Mouse (Mus musculus) liver, embryonic 11.5 days (tissue): ENCODE data around the gene Cog5. TPM values are rescaled to one million over a fixed set of nuclear protein-coding genes. Genes with fewer than 3 reads are reported as not detected.
"Not testable (repeated sequence)": the region's sequence is repeated elsewhere in the genome, so short reads cannot be mapped to it uniquely, and the experiment has no call there.

Experiments
- ATAC-seq: fragments of 200-750 bp; cut with Nextera tagmentation; replicated peaks from 2 replicates; pipeline ENCODE4 v1.8.0; 2017; ENCODE audit warnings: moderate number of reproducible peaks, mild to moderate bottlenecking, moderate TSS enrichment, moderate library complexity; ENCODE audit not compliant: low FRiP score
- DNase-seq: peaks from one replicate; pipeline ENCODE4 v3.0.0-alpha.2; 2017; ENCODE audit warnings: low spot score
- H3K27ac ChIP-seq: fragments of 300-500 bp; sonication (generic); 2 replicates; pipeline ENCODE4 v1.5.1; 2014; ENCODE audit warnings: mild to moderate bottlenecking, low read depth, low read length, control low read depth
- H3K27me3 ChIP-seq: fragments of 300-500 bp; sonication (generic); replicated peaks from 2 replicates; pipeline ENCODE4 v1.6.1; 2014; ENCODE audit warnings: low read length, mixed read lengths; ENCODE audit not compliant: control insufficient read depth, insufficient read depth
- H3K36me3 ChIP-seq: fragments of 300-500 bp; sonication (generic); 2 replicates; pipeline ENCODE4 v1.6.1; 2014; ENCODE audit warnings: mild to moderate bottlenecking, low read length, moderate library complexity, mixed read lengths; ENCODE audit not compliant: control insufficient read depth, insufficient read depth
- H3K4me1 ChIP-seq: fragments of 300-500 bp; sonication (generic); replicated peaks from 2 replicates; pipeline ENCODE4 v1.6.1; 2014; ENCODE audit warnings: low read length, mixed read lengths; ENCODE audit not compliant: control insufficient read depth, insufficient read depth
- H3K4me2 ChIP-seq: fragments of 300-500 bp; sonication (generic); 2 replicates; pipeline ENCODE4 v1.6.1; 2014; ENCODE audit warnings: mild to moderate bottlenecking, control low read depth, moderate library complexity
- H3K4me3 ChIP-seq: fragments of 300-500 bp; sonication (generic); 2 replicates; pipeline ENCODE4 v1.5.1; 2014; ENCODE audit warnings: low read depth, low read length, control low read depth
- H3K9ac ChIP-seq: fragments of 300-500 bp; sonication (generic); 2 replicates; pipeline ENCODE4 v1.6.1; 2014; ENCODE audit warnings: low read depth, low read length, control low read depth
- H3K9me3 ChIP-seq: fragments of 300-500 bp; sonication (generic); 2 replicates; pipeline ENCODE4 v1.6.1; 2016; ENCODE audit warnings: low read length, inconsistent platforms, mixed read lengths; ENCODE audit not compliant: control insufficient read depth
- WGBS: fragments of 180-500 bp; shearing (Covaris S2); extraction: QIAGEN DNeasy Blood & Tissue Kit; methylation state at CpG from one replicate; pipeline ENCODE4 v1.1.7; 2014; 5-methylcytosine and 5-hydroxymethylcytosine counted together
- polyA plus RNA-seq: library from polyadenylated mRNA; unstranded; fragments of >200 nt; fragmentation: Nextera tagmentation; extraction: Ambion mirVana; gene quantifications from 2 replicates; pipeline ENCODE4 v1.2.1, GENCODE M21; 2014

Gene Cog5
- polyA plus RNA-seq = 23.3 and 25.6 TPM in 2 replicates

DNA sequence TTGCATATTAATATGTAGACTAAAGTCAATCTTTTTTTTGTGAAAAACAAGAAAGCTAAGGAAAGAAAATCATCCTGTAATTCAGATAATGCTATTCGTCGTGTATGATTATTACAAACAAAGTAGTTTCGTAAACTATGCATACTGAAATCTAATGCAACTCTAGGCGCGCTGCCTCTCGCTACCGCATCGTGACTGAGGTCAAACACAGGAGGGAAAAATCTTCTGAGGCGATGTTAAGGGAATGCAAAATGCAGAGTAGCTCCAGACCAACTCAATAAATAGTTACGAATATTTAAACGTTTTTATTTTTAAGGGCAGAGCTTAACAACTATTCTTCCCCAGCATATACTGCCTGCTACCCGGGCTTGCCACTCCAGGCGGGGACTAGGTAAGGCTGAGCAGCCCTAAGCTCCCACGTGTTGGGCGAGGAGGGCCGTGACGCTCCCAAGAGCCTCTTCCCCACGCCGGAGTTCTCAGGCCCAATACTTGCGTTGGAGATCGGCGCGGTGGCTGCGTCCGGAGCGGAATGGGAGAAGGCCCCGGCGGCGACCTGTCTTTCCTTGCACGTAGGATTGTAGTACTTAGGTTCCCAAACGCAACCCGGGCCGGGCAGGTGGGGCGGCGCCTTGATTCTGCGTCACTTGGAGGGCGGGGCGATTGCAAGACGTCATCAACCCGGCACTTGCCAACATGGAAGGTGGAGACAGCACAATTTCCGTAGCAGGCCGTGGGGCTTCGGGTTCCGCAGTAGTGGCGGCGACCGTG is at the start of gene Cog5, which contains the start of gene Dus4l:
Cog5 (plus strand) TSS at position 673 of the 768 bp plus-strand sequence.
Dus4l (minus strand) TSS at position 630 of the 768 bp plus-strand sequence.
- Histone ChIP-seq H3K27ac (peak within 1 kb of the TSS; percentile 83), H3K4me2 (peak within 1 kb of the TSS; percentile 83), H3K4me3 (peak within 1 kb of the TSS; percentile 90), H3K9me3 (no peaks in the 10 kb centered on the region), H3K27me3 (no peaks in the 10 kb centered on the region), H3K36me3 (no peaks in the 10 kb centered on the region), H3K4me1 (0 out of 2 replicates have a peak, but pooled peaks cover 3% of the 10 kb centered on the region), H3K9ac (peak within 1 kb of the TSS; percentile 84)
- under 1% methylated on average over 47 of the region's 47 CpGs for WGBS
- ATAC-seq (peak; percentile 94), DNase-seq (peak; percentile 100)

DNA sequence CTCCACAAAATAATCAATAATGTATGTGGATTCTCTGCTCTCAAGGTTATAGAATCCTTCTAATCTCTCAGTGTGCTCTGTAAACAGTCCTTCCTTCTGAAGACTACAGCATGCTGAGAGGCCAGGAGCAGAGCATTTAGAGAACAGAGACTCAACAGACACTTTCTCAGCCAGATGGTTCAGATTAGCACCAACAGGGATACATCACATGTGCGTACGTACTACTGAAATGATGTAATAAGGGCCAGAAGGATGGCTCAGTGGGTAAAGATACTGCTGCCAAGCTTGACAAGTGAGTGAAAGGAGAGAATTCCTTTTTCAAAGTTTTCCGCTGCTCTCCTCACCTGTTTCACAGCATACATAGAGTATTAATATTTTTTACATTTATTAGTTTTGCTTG is 49.8 kb upstream of the Cog5 start:
- Histone ChIP-seq H3K4me1 (no peaks in the 10 kb centered on the region), H3K36me3 (no peaks in the 10 kb centered on the region), H3K9ac (no peak overlapping the region), H3K4me3 (no peak overlapping the region), H3K4me2 (no peak overlapping the region), H3K9me3 (no peaks in the 10 kb centered on the region), H3K27me3 (no peaks in the 10 kb centered on the region), H3K27ac (no peak overlapping the region)
- no peak for DNase-seq
- ATAC-seq = no peak
- WGBS = 73% methylated on average over 3 of the region's 3 CpGs

DNA sequence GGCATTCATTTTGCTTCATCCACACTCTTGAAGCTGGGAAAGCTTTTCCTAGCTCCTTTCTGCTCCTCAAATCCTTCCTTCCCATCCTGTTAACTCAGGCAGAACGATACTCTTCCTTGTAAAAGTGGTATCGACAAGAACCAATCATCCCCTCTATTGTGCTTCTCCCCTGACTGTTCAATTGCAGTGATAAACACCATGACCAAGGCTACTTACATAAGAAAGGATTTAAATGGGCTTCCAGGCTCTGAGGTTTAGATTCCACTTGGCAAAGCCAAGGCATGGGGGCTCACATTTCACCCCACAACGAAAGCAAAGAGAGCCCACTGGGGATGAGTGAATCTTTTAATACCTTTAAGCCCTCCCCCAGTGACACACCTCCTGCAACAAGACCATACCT is 46.5 kb upstream of the Cog5 start:
- no peak overlapping the region for H3K4me3 ChIP-seq
- ATAC-seq (no peak), DNase-seq (no peak)
- no peaks in the 10 kb centered on the region for H3K4me1 ChIP-seq
- H3K27me3 ChIP-seq = no peaks in the 10 kb centered on the region
- no peak overlapping the region for H3K9ac ChIP-seq
- H3K9me3 ChIP-seq = no peaks in the 10 kb centered on the region
- H3K27ac ChIP-seq = no peak overlapping the region
- H3K4me2 ChIP-seq = no peak overlapping the region
- no peaks in the 10 kb centered on the region for H3K36me3 ChIP-seq
- 54% methylated on average over 3 of the region's 3 CpGs for WGBS

DNA sequence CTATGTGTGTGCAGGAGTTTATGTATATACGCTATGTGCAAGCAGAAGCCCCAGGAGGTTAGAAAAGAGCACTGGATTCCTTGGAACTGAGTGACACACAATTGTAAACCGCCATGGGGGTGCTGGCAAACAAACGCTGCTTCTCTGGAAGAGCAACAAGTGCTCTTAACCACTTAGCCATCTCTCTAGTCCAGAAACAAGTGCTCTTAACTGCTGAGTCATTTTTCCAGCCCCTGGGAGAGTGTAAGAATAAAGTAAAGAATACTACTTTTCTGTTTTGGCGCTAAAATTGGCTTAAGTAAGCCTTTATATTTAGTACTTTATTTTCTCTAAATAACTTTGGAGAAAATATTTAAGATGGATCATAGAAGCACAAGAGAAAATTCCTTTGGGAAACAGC is 41.3 kb upstream of the Cog5 start:
- no peak overlapping the region for H3K4me3 ChIP-seq
- no peak overlapping the region for H3K4me2 ChIP-seq
- no peaks in the 10 kb centered on the region for H3K36me3 ChIP-seq
- 74% methylated on average over 4 of the region's 4 CpGs for WGBS
- no peaks in the 10 kb centered on the region for H3K9me3 ChIP-seq
- no peaks in the 10 kb centered on the region for H3K4me1 ChIP-seq
- no peak overlapping the region for H3K9ac ChIP-seq
- DNase-seq (no peak), ATAC-seq (no peak)
- no peaks in the 10 kb centered on the region for H3K27me3 ChIP-seq
- H3K27ac ChIP-seq = no peak overlapping the region

DNA sequence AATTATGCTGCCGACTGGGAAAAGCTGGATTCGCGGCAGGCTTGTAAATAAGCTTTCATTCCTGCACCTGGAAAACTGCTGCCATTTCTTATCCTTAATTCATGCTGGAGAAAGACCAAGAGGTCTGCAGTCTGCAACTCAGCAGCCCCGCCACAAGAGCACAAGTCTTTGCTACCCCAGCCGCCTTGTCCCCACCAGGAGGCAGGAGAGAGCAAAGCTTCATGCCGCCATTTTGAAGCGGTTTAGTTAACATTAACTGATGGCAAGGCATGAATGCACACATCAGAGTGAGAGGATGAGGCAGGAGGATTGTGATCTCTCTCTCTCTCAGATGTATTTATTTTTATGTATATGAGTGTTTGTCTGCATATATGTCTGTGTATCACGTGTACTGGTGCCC is 34.6 kb upstream of the Cog5 start:
- Histone ChIP-seq H3K4me3 (no peak overlapping the region), H3K4me2 (no peak overlapping the region), H3K9ac (no peak overlapping the region), H3K9me3 (no peaks in the 10 kb centered on the region), H3K27ac (no peak overlapping the region), H3K27me3 (no peaks in the 10 kb centered on the region), H3K4me1 (no peaks in the 10 kb centered on the region), H3K36me3 (0 out of 2 replicates have a peak, but pooled peaks cover 4% of the 10 kb centered on the region)
- ATAC-seq (no peak), DNase-seq (no peak)
- WGBS = 87% methylated on average over 8 of the region's 8 CpGs

DNA sequence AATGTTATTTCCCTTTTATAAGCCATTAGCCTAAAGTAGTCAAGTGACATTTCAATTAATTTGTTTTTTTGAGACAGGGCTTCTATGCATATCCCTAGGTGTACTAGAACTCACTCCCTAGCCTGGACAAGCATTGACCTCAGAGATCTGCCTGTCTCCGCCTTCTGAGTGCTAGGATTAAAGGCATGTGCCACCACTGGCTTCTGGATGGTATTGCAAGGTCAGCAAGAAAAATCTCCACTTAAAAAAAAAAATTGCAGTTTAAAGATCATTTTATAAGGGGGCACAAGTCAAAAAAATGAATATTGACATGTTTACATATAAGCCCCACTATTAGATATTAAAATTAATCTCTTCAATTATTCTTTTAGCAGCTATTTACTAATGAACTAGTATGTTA is 29.7 kb upstream of the Cog5 start:
- Histone ChIP-seq H3K27me3 (no peaks in the 10 kb centered on the region), H3K4me2 (no peak overlapping the region), H3K9ac (no peak overlapping the region), H3K36me3 (peaks cover 9% of the 10 kb centered on the region; the same call in 1 of the 2 replicates), H3K4me1 (no peaks in the 10 kb centered on the region), H3K9me3 (no peaks in the 10 kb centered on the region), H3K27ac (no peak overlapping the region), H3K4me3 (no peak overlapping the region)
- ATAC-seq (no peak), DNase-seq (no peak)
- 90% methylated on average over 1 of the region's 1 CpGs for WGBS

DNA sequence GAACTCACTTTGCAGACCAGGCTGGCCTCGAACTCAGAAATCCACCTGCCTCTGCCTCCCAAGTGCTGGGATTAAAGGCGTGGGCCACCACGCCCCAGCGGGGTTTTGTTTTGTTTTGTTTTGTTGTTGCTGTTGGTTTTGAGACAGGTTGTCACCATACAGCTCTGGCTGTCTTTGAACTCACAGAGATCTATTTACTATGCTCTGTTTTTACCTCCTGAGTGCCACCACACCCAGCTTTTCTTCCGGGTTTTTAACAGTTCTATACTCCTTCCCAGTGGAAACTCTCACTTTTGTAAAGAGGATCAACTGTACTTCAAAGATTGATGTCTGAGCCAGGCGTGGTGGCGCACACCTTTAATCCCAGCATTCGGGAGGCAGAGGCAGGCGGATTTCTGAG is 26.3 kb upstream of the Cog5 start:
- H3K9me3 ChIP-seq, H3K36me3 ChIP-seq, ATAC-seq, H3K4me3 ChIP-seq, H3K9ac ChIP-seq, H3K4me2 ChIP-seq, DNase-seq, H3K27ac ChIP-seq, H3K27me3 ChIP-seq, H3K4me1 ChIP-seq: not testable (repeated sequence)
- 90% methylated on average over 9 of the region's 9 CpGs for WGBS

DNA sequence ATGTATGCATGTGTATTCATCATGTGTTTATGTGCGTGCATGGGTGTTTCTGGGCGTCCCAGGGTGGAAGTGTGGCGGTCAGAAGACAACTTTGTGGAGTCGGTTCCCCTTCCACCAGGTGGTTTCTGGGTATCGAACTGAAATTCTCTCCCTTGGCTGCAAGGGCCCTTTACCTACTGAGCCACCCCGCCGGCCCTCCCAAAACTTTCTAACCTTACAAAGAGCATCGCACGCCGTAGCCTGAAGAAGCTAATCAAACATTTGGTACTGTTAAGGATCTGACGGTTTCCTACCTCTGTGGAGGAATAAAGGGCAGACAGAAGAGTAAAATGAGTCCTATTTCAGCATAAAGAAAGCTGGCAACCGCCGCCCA is 20.7 kb upstream of the Cog5 start:
- peak overlapping the region; percentile 91 for H3K9ac ChIP-seq
- peak overlapping the region; percentile 67 for H3K4me3 ChIP-seq
- peak overlapping the region; percentile 54 for H3K27ac ChIP-seq
- H3K27me3 ChIP-seq = no peaks in the 10 kb centered on the region
- H3K4me2 ChIP-seq = peak overlapping the region; percentile 90
- DNase-seq (no peak), ATAC-seq (peak; percentile 52)
- no peaks in the 10 kb centered on the region for H3K9me3 ChIP-seq
- peaks cover 2% of the 10 kb centered on the region; the same call in 1 of the 2 replicates for H3K36me3 ChIP-seq
- 6% methylated on average over 13 of the region's 13 CpGs for WGBS
- H3K4me1 ChIP-seq = no peaks in the 10 kb centered on the region; the same call in 1 of the 2 replicates
